Mouse (Mus musculus): Measurements from ENCODE around the gene Zfp365.

The Zfp365 gene

DNA sequence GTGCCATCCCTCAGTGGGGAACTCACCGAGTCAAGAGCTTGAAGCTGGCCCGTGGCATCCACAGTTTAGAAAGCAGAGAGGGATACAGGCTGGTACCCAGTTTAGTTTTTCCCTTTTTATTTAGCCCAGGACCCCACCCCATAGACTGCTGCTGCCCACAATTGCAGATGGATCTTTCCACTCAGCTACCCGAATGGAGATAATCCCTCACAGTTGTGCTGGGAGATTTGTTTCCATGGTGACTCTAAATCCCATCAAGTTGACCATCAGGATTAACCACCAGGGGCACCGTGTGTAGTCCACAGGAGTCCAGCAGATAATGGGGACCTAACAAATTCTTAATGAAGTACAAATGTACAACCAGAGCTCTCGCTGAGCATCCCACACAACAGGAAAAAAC is 11.3 kb downstream of the Zfp365 start:
- no peak for DNase-seq

DNA sequence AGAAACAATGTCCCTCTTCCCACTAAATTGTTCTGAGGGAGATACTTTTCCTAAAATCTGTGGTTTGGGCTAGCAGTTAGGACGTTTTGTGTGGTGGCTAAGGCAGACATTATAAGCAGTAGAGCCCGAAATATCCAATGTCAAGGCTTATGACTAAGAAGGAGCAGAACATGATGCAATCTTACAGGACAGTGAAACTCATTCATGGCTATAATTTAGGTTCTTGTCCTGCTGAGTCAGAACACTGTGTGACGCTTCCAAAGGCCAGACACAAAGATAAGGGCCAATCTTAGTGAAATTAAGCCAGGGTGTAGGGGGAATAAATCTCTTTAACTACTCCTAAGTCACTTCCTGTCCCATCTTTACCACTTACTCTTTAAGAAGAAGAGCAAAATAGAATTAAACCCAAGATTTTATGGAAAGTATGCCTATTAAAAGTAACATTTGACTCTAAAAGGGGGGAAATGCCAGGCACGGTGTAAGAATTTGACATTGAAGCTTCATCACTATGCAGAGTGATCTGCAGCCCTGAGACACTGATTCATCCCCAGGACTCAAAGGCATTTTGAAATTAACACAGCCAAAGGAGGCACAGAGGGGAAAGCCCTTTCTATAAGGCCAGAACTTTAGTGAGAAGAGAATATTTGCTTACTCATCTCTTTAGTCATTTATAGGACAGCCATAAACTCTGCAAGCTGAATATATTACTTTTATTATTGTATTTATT is 13.3 kb downstream of the Zfp365 start:
- no peak for DNase-seq

DNA sequence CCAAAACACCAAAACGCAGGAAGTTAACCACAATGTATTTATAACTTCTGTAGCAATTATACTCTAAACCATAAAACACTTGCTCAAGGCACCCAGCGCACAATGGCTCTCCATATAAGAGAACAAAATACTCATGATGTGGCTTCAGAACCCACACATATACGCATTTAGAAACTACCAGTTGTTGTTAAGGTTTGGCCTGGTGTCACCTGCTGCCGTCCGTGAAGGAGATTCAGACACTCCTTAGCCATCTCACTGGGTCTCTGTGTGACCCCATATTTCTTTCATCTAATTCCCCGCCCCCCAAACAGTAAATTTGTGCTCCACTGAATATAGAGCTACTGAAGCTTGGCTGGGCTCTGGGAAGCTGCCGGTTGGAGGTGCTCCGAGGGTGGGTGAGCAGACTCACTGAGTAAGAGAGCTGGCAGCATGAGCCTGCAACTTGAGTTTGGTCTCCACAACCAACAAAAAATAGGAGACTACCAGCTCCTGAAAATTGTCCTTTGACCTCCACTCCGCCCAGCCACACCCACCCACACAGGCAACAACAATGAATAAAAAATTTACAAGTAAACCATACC is 14.0 kb downstream of the Zfp365 start:
- DNase-seq = no peak

DNA sequence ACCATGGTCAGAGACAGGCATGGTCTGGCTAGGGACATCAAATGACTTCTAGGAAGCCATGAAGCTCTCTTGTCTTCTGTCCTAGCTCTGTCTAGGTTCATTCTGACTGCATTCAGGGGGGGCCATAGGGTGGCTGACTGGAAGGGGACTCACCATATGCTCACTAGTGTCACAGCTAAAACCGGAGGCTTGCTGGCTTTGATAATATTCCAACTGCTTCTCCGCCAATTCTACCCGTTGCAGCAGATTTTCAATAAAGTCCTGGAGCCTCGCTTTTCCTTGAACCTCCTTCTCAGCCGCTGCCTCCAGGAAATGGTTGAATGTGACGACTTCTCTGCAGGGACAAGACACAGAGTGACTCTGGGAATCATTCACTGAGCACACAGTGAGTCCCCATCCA is 15.2 kb downstream of the Zfp365 start:
- no peak for DNase-seq

DNA sequence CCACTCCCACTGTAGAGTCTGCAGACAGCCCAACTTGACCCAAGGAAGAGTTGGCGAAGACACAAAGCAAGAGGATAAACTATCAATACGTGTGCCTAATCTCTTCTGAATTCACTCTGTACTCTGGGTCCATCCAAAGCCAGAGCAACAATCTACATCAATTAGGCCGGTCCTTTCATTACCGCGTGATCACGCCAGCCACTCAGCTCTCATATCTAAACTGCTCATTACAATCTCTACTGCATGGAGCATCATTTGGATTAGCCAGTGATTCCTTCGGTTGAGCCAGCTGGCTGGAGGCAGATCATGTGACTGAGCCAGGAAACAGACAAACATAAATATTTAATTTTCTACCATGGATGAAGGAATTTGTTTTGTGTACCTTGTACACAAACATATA is 17.8 kb downstream of the Zfp365 start:
- no peak for DNase-seq

DNA sequence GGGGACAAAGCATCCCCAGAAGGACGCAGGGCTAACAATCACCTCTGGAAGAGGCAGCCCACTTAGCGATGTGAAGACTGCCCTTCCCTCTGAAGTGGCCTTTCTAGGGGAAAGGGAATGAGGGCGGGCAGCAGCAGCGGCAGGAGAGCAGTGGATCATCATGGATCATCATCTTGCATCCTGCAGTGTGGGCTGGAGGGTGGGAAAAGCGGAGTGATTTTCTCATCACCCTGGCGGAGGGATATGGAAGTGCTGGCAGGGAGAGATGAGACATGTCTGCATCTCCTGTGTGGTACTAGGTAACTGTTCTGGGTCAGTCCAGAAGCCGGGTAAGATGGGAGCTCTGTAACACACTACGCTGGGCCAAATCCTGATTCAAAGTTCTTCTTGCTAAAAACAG is 18.4 kb downstream of the Zfp365 start:
- DNase-seq = no peak

DNA sequence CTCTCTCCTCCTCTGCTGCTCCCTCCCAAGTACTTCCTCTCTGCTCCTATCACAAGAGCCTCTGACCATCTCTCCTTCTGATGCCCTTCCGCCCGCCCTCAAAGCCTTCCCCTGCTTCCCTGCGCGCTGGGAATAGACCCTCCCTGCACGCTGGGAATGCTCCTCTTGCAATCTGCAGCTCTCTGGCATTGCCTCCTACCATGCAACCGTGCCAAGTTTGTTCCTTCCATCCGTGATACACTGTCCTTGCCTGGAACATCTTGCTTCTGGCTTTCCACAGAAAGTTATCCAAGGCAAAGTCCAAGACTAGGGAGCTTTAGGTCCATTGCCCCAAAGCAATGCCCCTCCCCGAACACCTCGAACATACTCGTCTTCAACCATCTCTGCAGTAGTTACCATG is 19.2 kb downstream of the Zfp365 start:
- DNase-seq = no peak

DNA sequence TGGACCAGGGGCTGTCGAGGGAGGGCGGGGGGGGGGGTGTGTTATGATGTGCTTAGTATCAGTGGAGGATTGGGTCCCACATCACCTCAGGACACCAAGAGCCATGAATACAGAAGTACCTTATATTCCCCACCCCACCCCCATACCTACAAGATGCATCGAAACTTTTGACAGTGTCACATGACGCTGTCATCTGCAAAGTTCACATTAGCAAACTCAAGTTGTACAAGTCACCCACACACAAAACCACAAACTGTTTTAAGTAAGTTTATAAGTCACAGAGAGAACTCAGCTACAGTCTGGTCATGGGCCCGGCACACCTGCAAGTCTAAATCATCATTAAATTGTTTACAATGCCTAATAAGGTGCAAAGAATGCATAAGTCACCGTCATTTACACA is 21.3 kb downstream of the Zfp365 start:
- no peak for DNase-seq

DNA sequence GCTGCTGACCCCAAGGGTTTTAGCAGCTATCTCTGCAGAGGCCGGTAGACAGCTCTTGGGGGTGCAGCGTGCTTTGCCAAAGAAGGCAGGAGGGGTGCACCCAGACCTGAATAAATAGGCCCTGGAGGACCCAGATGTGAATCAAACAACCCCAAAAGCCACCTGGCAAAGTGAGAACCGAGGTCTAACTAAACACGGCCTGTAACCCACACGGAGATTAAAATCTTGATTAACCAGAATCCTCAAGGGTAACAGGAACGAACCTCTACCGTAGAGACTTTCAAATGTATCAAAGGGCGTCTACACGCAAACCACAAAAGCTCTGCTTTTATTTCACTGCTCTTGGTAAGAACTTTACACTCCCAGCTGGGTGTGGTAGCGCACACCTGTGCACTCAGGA is 24.5 kb downstream of the Zfp365 start:
- DNase-seq = no peak

DNA sequence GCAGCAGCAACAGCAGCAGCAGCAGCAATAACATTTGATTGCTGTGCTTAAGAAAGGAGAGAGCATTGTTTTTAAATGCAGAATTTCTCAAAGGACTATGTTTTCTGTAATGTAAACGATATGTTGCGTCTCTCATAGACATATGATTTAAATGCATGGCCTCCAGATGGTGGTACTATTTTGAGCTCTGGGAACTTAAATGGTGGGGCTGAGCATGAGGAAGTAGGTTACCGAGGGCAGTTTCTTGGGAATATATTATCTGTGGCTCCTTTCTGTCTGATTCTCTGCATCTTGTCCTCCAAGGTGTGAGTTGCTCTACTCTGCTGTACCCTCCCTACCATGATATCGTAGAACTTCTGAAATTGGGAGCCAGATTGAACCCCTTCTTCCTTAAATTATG is 31.8 kb downstream of the Zfp365 start:
- DNase-seq = no peak

DNA sequence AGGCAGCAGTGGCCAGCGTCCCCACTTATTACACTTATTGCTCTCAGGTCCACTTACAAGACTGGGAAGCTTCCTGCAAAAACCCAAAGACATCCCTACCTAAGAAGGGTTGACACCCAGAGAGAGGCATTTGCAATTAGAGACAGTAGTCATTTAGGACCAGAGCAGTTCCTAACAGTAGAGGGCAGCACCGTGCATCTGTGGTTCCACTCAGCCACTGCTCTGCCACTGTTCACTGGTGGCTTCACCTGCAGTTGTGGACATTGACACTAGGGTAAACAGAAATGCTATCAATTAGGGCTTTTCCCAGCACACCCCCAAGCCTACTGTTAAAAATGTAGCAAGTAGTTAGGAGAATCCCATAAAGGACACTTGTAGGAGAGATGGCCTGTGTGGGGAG is 40.7 kb downstream of the Zfp365 start:
- DNase-seq = peak; percentile 43

DNA sequence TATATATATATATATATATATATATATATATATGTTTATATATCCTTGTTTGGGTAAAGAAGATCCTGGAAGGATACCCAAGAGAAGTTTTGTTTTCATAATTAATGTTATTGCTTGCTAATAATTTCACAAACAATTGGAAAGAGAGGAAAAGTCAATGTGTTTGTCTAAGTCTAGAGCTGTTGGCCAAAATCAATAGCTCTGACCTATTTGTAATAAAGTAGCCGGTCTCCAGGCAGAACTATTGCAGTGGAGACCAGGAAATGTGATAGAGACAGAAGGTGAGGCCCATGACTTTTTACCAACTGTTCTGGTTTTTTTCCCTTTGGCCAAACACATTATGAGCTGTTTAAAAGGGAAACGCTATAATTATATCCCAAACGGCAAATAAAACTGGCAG is 44.2 kb downstream of the Zfp365 start:
- DNase-seq = no peak

DNA sequence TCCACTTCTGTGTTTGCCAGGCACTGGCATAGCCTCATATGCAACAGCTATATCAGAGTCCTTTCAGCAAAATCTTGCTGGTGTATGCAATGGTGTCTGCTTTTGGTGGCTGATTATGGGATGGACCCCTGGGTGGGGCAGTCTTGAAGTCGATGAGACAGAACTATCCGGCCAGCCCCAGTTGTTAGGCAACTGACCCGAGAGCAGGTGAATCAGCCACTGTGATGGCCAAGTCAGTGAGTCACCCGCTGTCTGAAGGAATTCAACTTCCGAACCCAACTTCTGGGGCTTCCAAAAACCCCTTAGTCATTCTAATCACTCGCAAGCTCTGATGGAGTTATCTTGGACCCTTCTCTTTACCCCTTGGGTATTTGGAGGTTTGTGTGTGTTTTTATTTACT is 46.6 kb downstream of the Zfp365 start:
- DNase-seq = no peak

DNA sequence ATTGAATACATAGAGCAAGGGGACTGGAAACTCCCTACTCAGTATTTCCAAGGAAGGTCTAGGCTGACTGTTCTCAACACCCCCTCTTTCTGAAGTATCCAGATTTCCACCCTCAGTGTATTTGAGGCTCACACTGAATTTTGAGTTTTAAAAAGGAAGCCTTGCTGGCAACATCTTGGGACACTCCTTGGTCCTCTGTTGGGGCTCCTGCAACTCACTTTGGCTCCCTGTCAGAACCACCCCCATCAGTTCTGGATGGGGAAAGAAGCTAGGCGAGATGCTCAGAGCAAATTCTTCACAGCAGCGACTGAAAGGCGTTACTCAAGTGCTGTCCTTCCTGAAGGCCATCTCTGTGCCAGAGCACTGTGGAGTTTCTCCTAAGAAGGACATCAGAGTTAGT is 47.4 kb downstream of the Zfp365 start:
- no peak for DNase-seq

DNA sequence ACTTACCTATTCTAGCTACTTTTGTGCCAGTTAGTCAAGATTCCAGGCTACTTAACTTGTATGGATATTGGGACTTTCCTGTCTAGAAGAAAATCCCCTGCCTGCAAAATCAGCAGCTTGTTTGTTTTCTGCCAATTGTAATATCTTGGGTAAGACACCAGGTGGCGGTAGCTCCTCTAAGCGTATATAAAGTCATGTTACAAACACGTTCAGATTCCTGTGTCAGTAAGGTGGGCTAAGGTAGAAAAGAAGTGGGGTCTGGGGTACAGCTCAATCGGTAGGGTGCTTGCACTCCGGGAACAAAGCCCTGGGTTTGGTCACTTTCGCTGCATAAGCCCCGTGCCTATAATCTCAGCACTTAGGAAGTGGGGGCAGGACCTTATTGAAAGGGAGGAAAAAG is 50.1 kb downstream of the Zfp365 start:
- peak; percentile 6 for DNase-seq

DNA sequence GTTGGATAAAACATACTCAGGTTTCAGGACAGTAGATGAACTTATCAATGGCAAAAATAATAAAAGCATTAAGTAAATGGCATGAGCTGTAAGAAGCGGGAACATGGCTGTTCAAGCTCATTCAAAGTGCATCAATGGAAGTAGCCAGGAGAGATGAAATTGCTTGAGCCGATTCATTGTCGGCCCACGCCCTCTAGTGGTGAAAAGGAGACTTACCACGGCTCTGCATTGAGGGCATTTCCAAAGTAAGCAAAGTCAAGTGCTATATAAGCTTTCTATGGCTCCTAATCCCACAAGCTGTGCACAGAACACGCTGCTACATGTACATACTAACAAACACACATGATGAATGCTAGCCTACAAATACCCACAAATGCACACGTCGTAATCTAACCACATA is 53.6 kb downstream of the Zfp365 start:
- DNase-seq = peak; percentile 61

DNA sequence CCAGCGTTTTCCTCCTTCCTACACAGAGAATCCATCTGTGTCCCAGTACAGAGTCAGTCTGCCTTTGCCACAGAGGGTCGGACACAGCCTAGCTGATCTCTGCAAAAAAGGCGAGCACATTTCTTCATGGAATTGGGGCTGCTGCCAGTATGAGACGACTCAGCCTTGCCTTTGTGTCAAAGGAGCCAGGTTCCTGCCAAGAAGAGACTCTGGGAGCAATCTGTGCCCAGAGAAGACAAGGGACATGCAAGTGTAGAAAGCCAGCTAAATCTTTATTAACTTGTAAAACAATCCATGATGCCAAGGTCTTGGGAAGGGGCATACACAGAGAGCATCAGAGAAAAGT is 54.9 kb downstream of the Zfp365 start:
- no peak for DNase-seq

DNA sequence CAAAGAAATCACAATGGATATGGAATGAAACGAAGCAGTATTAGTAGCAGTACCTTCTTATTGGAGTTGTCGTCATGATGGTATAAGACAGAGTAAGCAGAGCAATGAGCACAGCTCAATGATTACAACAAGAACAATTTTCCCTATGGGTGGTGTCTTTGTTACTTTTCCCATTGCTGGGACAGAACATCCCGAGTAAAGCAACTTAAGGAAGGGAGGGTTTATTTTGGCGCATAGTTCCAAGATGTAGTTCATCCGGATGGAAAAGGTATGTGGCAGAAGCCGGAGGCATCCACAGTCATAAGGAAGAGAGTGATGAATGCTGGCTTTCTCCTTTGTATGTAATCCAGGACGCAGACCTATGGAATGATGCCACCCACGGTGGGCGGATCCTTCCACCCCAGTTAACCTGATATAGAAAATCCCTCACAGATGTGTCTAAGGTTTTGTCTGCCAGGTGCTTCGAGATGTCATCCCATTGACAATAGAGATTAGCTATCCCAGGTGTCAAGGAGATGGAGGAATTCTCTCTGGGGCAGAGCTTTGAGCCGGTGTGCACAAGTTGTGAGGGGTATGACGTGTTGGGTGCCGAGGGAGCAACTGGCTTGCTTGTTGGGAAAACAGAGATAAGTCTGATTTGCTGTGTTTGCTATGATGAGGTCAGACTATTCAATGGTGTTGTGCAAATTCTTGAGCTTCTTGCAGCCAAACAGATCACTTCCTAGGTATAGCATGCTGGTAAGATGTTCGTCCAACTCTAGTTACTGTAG is 55.5 kb downstream of the Zfp365 start:
- no peak for DNase-seq

DNA sequence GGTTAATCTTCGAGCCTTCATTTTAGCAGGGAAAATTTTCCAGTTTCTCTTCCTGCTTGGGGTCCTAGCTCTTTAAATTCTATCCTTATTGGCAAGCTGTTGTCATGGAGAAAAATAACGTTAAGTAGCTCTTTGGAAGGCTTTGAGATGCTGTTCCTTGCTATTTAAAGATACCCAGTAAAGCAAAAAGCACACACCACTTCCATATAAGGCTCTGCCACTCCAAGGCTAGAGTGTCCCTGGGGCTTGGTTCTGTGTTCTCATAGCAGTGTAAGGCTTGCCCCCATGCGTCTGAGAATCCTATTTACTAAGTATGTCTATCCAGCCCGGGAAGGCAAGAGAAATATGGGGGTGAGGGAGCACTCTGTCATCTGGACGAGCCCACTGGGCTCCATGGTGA is 56.7 kb downstream of the Zfp365 start:
- no peak for DNase-seq

DNA sequence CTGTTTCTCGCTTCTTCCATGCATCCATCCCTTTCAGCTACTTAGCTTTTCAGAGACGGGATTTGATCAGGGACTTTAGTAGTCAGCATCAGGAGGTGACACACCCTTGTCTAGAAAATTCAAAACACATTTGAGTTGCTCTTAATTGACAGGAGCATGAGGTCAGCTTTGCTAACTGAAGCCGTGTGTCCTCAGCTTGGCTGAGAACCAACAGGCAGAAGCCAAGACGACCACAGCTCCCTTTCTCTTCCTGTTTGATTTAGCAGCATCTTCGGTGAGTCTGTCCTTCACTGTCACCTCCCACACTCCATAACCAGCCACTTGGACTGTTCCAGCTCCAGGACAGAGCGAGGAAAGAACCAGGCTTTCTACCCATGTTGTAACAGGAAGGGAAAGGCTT is 60.1 kb downstream of the Zfp365 start:
- no peak for DNase-seq

DNA sequence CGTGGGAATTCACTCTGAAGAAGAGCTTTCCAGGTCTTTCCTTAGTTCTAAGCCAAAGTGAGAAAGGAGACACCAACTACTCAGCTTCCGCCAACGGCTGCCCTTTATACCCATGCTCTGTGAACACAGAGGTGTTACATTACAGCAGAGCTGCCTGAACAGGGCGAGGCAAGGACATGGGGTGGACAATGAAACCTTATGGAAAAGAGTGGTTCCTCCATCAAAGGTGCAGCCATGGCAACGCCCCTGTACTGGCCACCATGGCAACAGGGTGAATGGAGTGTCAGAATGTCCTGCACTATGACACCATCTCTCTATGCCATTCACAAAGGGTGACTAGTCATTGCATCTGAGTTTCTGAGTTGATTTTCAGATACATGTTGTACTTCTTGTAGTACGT is 61.4 kb downstream of the Zfp365 start:
- no peak for DNase-seq

DNA sequence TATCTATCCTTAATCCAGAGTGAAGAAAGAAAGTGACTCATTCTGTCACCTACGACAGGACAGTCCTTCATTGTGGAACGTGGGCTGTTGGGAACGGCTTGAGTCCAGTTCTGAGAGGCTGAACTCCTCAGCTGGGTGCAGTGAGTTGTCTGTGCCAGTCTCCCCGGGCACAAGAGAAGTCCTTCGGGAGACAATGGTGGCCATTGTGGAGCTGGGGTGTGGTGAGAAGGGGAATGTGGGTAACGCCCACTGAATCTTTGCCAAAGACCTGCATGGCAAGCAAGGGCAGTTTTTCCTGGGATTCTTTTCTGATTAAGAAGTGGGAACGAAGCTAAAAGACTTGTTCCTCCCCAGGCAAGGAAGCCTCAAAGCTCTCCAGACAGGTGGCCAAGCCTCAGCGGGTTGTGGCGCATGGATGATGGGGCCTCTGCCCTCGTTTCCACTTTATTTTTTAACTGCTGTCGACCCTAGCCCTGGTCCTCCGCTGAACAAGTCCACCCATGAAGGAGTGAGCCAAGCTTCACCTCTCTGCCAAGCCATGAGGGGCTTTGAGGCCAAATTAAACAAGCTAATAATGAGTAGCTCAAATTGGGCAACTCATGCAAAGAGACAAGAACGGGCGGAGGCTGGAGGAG is 66.3 kb downstream of the Zfp365 start:
- no peak for DNase-seq

DNA sequence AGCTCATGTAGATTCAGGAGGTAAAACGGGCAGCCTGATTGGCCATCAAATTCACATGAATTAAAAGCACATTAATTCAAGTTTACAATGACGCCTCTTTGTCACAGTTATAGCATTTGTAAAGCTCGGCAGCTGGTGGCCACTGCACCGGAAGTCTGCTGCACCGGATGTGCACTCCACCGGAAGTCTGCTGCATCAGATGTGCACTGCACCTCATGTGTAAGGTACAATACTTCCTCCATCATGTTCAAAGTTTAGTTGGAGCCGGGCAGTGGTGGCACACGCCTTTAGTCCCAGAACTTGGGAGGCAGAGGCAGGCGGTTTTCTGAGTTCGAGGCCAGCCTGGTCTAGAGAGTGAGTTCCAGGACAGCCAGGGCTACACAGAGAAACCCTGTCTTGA is 70.9 kb downstream of the Zfp365 start:
- DNase-seq = no peak

DNA sequence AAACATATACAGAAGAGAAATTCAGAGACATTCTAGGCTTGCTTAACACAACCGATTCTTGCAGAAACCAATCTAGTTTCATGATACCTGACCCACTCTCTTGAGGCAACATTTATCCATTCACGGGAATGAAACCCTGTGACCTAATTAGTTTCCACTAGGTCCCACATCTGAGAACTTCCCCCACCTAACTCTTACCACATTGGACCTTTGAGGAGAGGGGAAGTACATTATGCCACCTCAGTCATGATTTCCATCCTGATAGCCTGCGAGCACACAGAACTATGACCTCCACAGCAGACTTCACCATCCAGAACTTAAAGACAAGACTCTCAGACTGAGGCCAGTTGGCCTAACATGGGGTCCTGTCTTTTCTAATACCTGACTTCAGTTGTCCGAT is 71.7 kb downstream of the Zfp365 start:
- no peak for DNase-seq

Measured in liver (tissue).